Mouse (Mus musculus): ENCODE measurements at regions not wholly inside any gene's neighbourhood (a gene's known extent, or its start where the extent isn't known, plus 50 kb on each side); places are given as distances from the start of the nearest gene placed in this dataset.

DNA sequence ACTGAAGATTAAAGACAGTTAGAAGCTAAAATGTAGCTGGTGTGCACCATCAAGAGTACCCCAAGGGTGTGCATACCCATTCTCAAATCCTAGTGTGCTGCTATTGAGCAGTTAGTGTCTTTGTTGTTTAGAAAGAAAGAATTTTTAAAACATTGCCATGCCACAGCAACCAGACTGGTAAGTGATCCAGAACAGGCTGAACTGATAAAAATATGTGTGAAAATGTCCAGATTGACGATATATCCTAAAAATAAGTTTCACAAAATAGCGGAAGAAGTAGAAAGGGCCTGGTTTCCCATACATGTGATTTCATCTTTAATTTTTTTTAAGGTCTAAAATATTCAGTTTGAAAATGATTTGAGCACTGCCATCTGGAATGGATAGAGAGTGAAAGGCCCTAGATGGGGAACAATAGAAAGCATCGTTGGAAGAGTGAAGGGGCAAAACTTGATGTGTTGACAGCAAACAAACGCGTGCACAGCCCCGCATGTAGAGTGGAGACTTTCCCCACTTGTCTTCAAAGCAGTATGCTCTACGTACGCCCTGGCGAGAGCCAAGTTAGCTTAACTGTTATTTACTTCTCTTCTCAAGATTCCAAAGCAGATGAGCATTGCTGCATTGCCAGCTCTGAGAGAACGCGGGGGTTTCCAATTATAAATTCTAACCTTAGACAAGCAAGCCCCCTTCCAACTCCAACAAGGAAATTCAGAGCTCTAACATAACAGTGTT lies 100.3 kb downstream of the Rap2a start:
- no peak for TF ChIP-seq CTCF (IDR thresholded peaks at IDR 0.05; ENCODE audit: control insufficient read depth, insufficient read depth, insufficient read length)
- no peak for TF ChIP-seq MYOD1 (IDR thresholded peaks at IDR 0.05; ENCODE audit: control insufficient read depth, insufficient read length, low read depth)
- TF ChIP-seq CEBPB (IDR thresholded peaks at IDR 0.05; ENCODE audit: low read depth), result no peak
- TF ChIP-seq MAX (IDR thresholded peaks at IDR 0.05), result no peak

Data from C2C12 (cell line).